Mouse (Mus musculus): Measurements from ENCODE around the gene Prdm2. TPM values are rescaled to one million over a fixed set of nuclear protein-coding genes. Genes with fewer than 3 reads are reported as not detected.

Prdm2 gene
- polyA plus RNA-seq, 1 experiment = 25.9 TPM

GRCm38 (mm10) chr4:143190657-143191056 is 22.1 kb downstream of the Prdm2 start:
- Histone ChIP-seq H3K4me3 (ENCODE audit: insufficient read depth, low read length) (peak overlapping the region; percentile 9), H3K27ac (ENCODE audit: insufficient read depth, low read depth, low read length) (no peak overlapping the region), H3K4me1 (ENCODE audit: control insufficient read depth, insufficient read depth, low read length) (peaks cover 19% of the 10 kb centered on the region)
- TF ChIP-seq POLR2A (IDR thresholded peaks at IDR 0.05; ENCODE audit: borderline replicate concordance, low read depth, low read length) = no peak

- TF ChIP-seq POLR2A (IDR thresholded peaks at IDR 0.05; ENCODE audit: borderline replicate concordance, low read depth, low read length) (no peak), CTCF (IDR thresholded peaks at IDR 0.05; ENCODE audit: low read depth, low read length) (no peak)
- Histone ChIP-seq H3K4me1 (ENCODE audit: control insufficient read depth, insufficient read depth, low read length) (peaks cover 19% of the 10 kb centered on the region), H3K27ac (ENCODE audit: insufficient read depth, low read depth, low read length) (no peak overlapping the region), H3K4me3 (ENCODE audit: insufficient read depth, low read length) (peak overlapping the region; percentile 28; the same call in 1 of the 2 replicates)
Observed at GRCm38 (mm10) chr4:143188571-143189191, 24.1 kb downstream of the Prdm2 start.

GRCm38 (mm10) chr4:143186066-143186465 is 26.7 kb downstream of the Prdm2 start:
- TF ChIP-seq CTCF (IDR thresholded peaks at IDR 0.05; ENCODE audit: low read depth, low read length) (no peak), POLR2A (IDR thresholded peaks at IDR 0.05; ENCODE audit: borderline replicate concordance, low read depth, low read length) (no peak)
- H3K4me3 ChIP-seq (ENCODE audit: insufficient read depth, low read length) = no peak overlapping the region
- no peak overlapping the region for H3K27ac ChIP-seq (ENCODE audit: insufficient read depth, low read depth, low read length)
- peaks cover 19% of the 10 kb centered on the region for H3K4me1 ChIP-seq (ENCODE audit: control insufficient read depth, insufficient read depth, low read length)

GRCm38 (mm10) chr4:143185496-143185895 is 27.3 kb downstream of the Prdm2 start:
- peaks cover 16% of the 10 kb centered on the region for H3K4me1 ChIP-seq (ENCODE audit: control insufficient read depth, insufficient read depth, low read length)

GRCm38 (mm10) chr4:143183141-143183540 is 29.7 kb downstream of the Prdm2 start:
- no peak for TF ChIP-seq POLR2A (IDR thresholded peaks at IDR 0.05; ENCODE audit: borderline replicate concordance, low read depth, low read length)
- no peak for TF ChIP-seq CTCF (IDR thresholded peaks at IDR 0.05; ENCODE audit: low read depth, low read length)
- Histone ChIP-seq H3K27ac (ENCODE audit: insufficient read depth, low read depth, low read length) (no peak overlapping the region), H3K4me1 (ENCODE audit: control insufficient read depth, insufficient read depth, low read length) (peaks cover 8% of the 10 kb centered on the region; the same call in 1 of the 2 replicates), H3K4me3 (ENCODE audit: insufficient read depth, low read length) (no peak overlapping the region)

More at GRCm38 (mm10) chr4:143185496-143185895, 27.3 kb downstream of the Prdm2 start:
- Histone ChIP-seq H3K4me3 (ENCODE audit: insufficient read depth, low read length) (no peak overlapping the region), H3K27ac (ENCODE audit: insufficient read depth, low read depth, low read length) (no peak overlapping the region)
- no peak for TF ChIP-seq CTCF (IDR thresholded peaks at IDR 0.05; ENCODE audit: low read depth, low read length)

- no peak for TF ChIP-seq POLR2A (IDR thresholded peaks at IDR 0.05; ENCODE audit: borderline replicate concordance, low read depth, low read length)
- no peak for TF ChIP-seq CTCF (IDR thresholded peaks at IDR 0.05; ENCODE audit: low read depth, low read length)
- H3K27ac ChIP-seq (ENCODE audit: insufficient read depth, low read depth, low read length) = no peak overlapping the region
- no peak overlapping the region for H3K4me3 ChIP-seq (ENCODE audit: insufficient read depth, low read length)
- H3K4me1 ChIP-seq (ENCODE audit: control insufficient read depth, insufficient read depth, low read length) = no peaks in the 10 kb centered on the region
Observed at GRCm38 (mm10) chr4:143180731-143181130, 32.1 kb downstream of the Prdm2 start.

- H3K27ac ChIP-seq (ENCODE audit: insufficient read depth, low read depth, low read length) = no peak overlapping the region
- no peaks in the 10 kb centered on the region for H3K4me1 ChIP-seq (ENCODE audit: control insufficient read depth, insufficient read depth, low read length)
- H3K4me3 ChIP-seq (ENCODE audit: insufficient read depth, low read length) = no peak overlapping the region
- TF ChIP-seq CTCF (IDR thresholded peaks at IDR 0.05; ENCODE audit: low read depth, low read length) (no peak), POLR2A (IDR thresholded peaks at IDR 0.05; ENCODE audit: borderline replicate concordance, low read depth, low read length) (no peak)
Observed at GRCm38 (mm10) chr4:143171600-143172290, 41.0 kb downstream of the Prdm2 start.

- Histone ChIP-seq H3K4me3 (ENCODE audit: insufficient read depth, low read length) (no peak overlapping the region), H3K4me1 (ENCODE audit: control insufficient read depth, insufficient read depth, low read length) (no peaks in the 10 kb centered on the region), H3K27ac (ENCODE audit: insufficient read depth, low read depth, low read length) (no peak overlapping the region)
- no peak for TF ChIP-seq CTCF (IDR thresholded peaks at IDR 0.05; ENCODE audit: low read depth, low read length)
- no peak for TF ChIP-seq POLR2A (IDR thresholded peaks at IDR 0.05; ENCODE audit: borderline replicate concordance, low read depth, low read length)
Observed at GRCm38 (mm10) chr4:143170290-143170689, 42.5 kb downstream of the Prdm2 start.

GRCm38 (mm10) chr4:143168093-143168492 is 44.7 kb downstream of the Prdm2 start:
- Histone ChIP-seq H3K4me1 (ENCODE audit: control insufficient read depth, insufficient read depth, low read length) (no peaks in the 10 kb centered on the region; the same call in 1 of the 2 replicates), H3K4me3 (ENCODE audit: insufficient read depth, low read length) (no peak overlapping the region), H3K27ac (ENCODE audit: insufficient read depth, low read depth, low read length) (no peak overlapping the region)
- no peak for TF ChIP-seq CTCF (IDR thresholded peaks at IDR 0.05; ENCODE audit: low read depth, low read length)
- TF ChIP-seq POLR2A (IDR thresholded peaks at IDR 0.05; ENCODE audit: borderline replicate concordance, low read depth, low read length) = no peak
